Mouse (Mus musculus): ENCODE measurements around the gene Rnf6. TPM values are rescaled to one million over a fixed set of nuclear protein-coding genes. Genes with fewer than 3 reads are reported as not detected.

Rnf6 gene
- polyA plus RNA-seq (2015; fragmentation: Nextera tagmentation; extraction: Ambion mirVana) = 18.9 and 21.1 TPM in 2 replicates

GRCm38 (mm10) chr5:146220879-146221714, at the start of gene Rnf6:
Gene Rnf6, minus strand, starts transcription at chr5:146221555.

GRCm38 (mm10) chr5:146230864-146231654, 9.7 kb upstream of the Rnf6 start, which contains the start of gene Cdk8:
Gene Cdk8, plus strand, starts transcription at chr5:146231230.

GRCm38 (mm10) chr5:146185204-146185603, 36.2 kb downstream of the Rnf6 start, which contains the start of gene 1700001J03Rik:
Gene 1700001J03Rik, minus strand, starts transcription at chr5:146185304.

GRCm38 (mm10) chr5:146170621-146171020, 50.7 kb downstream of the Rnf6 start, which contains the start of gene Gm6309:
Gene Gm6309, minus strand, starts transcription at chr5:146170721.

GRCm38 (mm10) chr5:146160439-146160838, 60.9 kb downstream of the Rnf6 start, which contains the start of gene Gm5565:
Gene Gm5565, minus strand, starts transcription at chr5:146160539.

Other genes with a start within 250 kb of the Rnf6 start
- gene Cyp3a25, start 211.9 kb downstream of the Rnf6 start, polyA plus RNA-seq (2015; fragmentation: Nextera tagmentation; extraction: Ambion mirVana) = 0.17 TPM in 1 of 2 replicates, not detected in the other
- gene Cyp3a59, start 142.3 kb downstream of the Rnf6 start, polyA plus RNA-seq (2015; fragmentation: Nextera tagmentation; extraction: Ambion mirVana) = not detected in 2 replicates
- not detected in 2 replicates for gene Gm5565, start 61.0 kb downstream of the Rnf6 start, polyA plus RNA-seq (2015; fragmentation: Nextera tagmentation; extraction: Ambion mirVana)
- not detected in 2 replicates for gene Gm6309, start 50.8 kb downstream of the Rnf6 start, polyA plus RNA-seq (2015; fragmentation: Nextera tagmentation; extraction: Ambion mirVana)
- gene 1700001J03Rik, start 36.3 kb downstream of the Rnf6 start, polyA plus RNA-seq (2015; fragmentation: Nextera tagmentation; extraction: Ambion mirVana) = not detected in 2 replicates
- 15.0 and 15.5 TPM in 2 replicates for gene Cdk8, start 9.7 kb upstream of the Rnf6 start, polyA plus RNA-seq (2015; fragmentation: Nextera tagmentation; extraction: Ambion mirVana)
- gene Wasf3, start 163.4 kb upstream of the Rnf6 start, polyA plus RNA-seq (2015; fragmentation: Nextera tagmentation; extraction: Ambion mirVana) = 0.02 and 0.07 TPM in 2 replicates

Data from spleen, postnatal 0 days (tissue).